Mouse (Mus musculus): Measurements from ENCODE around the gene Tmem91.
A peak's percentile ranks its signal among the peaks of the same experiment; 100 is the strongest.

The Tmem91 gene

DNA sequence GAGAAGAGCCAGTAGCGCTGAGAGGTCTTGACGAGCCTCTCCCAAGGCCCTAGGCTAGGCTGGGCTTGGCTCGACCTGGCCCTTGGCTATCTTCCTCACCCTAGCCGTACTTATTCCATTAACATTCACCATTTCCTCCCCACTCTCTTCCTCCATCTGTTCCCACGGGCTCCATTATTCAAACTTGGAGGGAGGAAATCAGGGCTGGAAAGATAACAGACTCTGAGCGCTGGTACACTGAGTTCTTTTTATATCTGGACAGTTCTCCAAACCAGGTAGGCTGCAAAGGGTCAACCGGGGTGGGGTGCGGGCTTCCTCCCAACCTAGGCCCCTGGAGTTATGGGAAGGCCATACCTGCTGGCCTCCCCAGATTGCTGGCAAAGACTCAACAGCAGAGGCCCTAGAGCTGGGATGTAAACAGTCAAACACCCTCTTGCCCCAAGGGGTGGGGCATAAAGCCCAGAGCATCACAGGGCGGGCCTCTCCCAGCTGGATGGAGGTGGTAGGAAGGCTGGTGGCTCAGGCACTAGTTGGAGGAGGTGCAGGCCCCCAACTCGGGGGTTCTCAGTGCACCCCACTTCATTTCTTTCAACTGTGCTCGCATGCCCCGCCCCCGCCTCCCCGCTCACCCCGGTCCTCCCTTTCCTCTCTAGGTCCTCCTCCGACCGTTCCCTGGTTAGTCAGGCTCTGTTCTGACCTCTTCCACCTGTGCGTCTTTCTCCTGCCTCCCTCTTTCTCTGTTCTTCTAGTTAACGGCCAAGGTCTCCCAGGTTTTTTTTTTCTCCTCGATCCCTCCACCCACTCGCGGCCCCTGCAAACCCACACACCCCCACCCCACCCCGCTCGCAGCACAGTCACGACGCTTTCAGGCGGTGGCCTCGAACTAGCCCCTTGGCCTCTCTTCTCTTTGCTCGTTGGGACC is 48.2 kb downstream of the Tmem91 start, which contains the start of gene B3gnt8:
B3gnt8 (plus strand) TSS at position 146 of the 922 bp plus-strand sequence.
- DNase-seq (ENCODE audit: low read depth, low spot score), result peak; percentile 32

DNA sequence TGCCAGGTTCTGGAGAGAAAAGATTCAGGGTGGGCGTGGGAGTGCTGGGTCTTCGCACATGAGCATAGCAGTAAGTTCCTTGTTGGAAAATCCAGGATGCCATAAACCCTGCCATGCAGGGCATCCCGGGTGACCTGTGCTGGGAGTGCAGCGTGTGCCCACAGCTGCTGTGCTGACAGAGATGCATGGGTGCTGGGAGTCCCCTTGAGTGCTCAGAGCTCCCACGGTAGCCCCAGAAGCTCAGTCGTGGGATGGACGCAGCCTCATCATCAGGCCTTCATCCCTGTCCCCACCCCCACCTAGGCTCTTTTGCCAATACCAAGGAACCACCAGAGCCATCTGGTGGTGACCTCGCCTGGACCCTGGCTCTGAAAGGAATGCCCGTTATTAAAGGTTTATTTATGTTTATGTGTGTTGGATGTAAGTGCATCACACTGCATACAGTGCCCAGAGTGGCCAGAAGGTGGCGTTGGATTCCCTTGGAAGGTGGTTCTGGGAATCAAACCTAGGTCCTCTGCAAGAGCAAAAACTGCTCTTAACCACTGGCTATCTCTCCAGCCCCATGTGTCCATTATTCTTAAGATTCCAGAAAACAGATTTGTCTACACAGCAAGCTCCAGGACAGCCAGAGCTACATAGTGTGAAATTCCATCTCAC is 49.2 kb downstream of the Tmem91 start:
- peak; percentile 78 for DNase-seq (ENCODE audit: low read depth, low spot score)

DNA sequence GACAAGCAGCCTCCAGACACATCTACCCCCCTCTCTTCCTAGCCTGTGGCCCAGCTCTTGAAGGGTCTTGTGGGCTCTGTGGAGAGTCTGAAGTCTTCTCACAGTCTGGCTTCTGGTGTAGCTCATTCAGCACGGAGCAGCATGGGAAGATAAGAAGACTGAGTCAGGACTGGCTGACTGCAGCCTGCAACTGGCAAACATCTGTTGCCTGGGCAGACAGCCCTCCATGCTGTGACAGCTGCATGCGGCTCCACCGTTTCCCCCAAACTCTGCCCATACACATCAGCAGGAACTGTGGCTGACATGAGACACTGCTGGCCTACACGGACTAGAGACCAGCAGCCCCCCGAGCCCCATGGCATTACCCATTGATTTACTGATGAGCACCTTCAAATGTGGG is 50.1 kb downstream of the Tmem91 start:
- DNase-seq (ENCODE audit: low read depth, low spot score), result no peak

DNA sequence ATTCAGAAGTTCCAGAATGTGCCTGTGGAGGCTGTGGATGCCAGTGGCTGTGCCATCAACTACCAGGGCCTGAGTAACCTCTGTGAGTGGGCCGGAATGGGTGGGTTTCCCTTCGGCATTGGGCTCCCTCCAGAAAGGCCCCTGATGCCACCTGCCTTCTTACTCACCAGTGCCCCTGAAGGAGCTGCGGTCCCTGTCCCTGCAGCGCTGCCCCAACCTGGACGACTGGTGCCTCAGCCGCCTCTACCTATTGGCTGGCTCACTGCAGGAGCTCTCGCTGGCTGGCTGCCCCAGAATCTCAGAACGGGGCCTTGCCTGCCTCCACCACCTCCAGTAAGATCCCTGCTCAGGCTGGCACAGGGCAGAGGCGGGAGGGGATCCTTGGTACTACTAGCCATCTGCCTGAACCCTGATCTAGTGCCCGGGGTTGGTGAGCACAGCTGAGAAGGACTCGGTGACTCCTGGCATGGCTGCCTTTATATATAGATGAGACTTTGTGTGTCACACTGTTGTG is 51.1 kb downstream of the Tmem91 start:
- DNase-seq (ENCODE audit: low read depth, low spot score), result no peak

DNA sequence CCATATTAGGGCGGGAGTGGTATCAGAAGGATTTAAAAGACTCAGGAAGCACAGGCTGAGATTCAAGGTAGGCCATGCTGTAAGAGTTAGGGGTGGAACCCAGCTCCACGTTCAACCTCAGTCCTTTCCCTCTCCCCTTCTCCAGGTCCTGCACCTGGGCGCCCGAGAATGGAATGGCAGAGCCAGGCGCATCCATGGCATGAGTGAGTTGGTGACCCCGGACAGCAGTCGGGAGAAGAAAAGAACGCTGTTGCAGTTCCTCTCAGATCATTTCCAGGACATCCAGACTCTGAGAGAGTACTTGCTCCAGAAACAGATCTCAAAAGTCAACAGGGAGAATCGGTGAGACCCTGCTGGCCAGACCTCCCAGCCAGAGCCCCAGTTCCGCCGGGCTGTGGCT is 54.2 kb downstream of the Tmem91 start:
- no peak for DNase-seq (ENCODE audit: low read depth, low spot score)

DNA sequence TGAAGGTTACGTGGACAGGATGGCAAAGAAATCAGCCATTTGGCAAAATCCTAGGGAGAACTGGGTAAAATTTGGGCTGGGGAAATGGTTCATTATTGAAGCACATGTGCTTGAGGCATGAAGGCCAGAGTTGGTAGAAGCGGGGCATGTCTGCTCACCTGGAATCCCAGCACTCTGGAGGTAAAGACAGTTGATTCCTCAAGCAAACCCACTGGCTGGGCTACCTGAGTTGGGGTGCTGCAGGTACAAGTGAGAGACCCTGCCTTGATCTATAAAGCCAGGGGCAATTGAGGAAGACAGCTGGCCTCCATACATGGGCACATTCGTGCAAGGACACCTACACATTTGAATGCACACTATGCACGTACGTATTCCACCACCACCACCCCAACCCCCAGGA is 54.9 kb downstream of the Tmem91 start:
- DNase-seq (ENCODE audit: low read depth, low spot score), result no peak

DNA sequence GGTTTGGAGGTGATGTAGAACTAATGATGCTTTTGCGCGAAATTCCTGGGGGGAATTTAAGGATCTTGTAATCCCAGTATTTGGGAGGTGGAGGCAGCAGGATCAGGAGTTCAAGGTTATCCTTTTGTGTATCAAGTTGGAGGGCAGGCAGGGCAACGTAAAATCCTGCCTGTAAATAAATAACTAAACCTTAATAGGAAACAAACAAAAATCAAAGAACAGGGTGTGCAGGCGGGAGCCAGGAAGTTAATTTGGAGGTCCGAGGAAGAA is 55.3 kb downstream of the Tmem91 start:
- DNase-seq (ENCODE audit: low read depth, low spot score), result no peak
